Mouse (Mus musculus) gastrocnemius, postnatal 14 days (tissue): ENCODE results near the gene Gm20721. TPM values are rescaled to one million over a fixed set of nuclear protein-coding genes. Genes with fewer than 3 reads are reported as not detected.

Experiments
- DNase-seq: peaks from one replicate; pipeline ENCODE4 v3.0.0; 2021; ENCODE audit warnings: mixed read lengths
- intact Hi-C: fragments of 180-260 bp; cut with DNase I; formaldehyde crosslinking; loops from one replicate; pipeline ENCODE4 v1.15.1; 2025; ENCODE audit warnings: low total_unique reads
- total RNA-seq, 2 experiments: library from RNA; stranded (reverse); gene quantifications; 2 replicates each; pipeline ENCODE4 v1.2.3; 2021

The Gm20721 gene
- total RNA-seq, 2 experiments from 2014 or later: 3.1 to 3.2 TPM

GRCm38 (mm10) chr2:174300666-174301065 lies 45.8 kb downstream of the Gm20721 start:
- no peak for DNase-seq
- intact Hi-C loops: no loop called here

DNA sequence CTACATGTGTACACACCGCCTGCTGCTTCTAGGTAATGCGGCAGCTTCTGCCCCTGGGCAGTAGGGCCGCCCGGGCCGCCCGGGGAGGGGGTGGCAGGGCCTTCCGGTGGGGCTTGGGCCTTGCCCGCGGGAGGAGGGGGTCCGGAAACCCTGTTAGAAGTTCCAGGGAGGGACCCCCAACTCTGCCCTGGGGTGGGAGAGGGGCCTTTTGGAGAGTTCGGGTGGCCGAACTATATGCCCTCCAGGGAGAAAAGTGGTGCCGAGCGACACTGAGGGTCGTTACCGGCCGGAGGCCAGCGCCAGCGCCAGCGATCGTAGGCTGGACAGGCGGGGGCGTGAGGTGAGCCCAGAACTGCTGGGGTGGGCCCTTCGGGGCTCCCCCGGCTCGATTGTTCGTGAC lies 46.3 kb downstream of the Gm20721 start:
- intact Hi-C loops: no loop called here
- no peak for DNase-seq

DNA sequence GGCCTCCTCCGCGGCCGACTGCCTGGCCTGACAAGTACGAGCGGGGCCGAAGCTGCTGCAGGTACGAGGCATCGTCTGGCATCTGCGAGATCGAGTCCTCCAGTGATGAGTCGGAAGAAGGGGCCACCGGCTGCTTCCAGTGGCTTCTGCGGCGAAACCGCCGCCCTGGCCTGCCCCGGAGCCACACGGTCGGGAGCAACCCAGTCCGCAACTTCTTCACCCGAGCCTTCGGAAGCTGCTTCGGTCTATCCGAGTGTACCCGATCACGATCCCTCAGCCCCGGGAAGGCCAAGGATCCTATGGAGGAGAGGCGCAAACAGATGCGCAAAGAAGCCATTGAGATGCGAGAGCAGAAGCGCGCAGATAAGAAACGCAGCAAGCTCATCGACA lies 46.7 kb downstream of the Gm20721 start:
- intact Hi-C loops: loop anchor here (5.0 kb wide), 1 partner anchor 722 kb away; the partner anchor contains the start of gene Ankrd60
- no peak for DNase-seq

DNA sequence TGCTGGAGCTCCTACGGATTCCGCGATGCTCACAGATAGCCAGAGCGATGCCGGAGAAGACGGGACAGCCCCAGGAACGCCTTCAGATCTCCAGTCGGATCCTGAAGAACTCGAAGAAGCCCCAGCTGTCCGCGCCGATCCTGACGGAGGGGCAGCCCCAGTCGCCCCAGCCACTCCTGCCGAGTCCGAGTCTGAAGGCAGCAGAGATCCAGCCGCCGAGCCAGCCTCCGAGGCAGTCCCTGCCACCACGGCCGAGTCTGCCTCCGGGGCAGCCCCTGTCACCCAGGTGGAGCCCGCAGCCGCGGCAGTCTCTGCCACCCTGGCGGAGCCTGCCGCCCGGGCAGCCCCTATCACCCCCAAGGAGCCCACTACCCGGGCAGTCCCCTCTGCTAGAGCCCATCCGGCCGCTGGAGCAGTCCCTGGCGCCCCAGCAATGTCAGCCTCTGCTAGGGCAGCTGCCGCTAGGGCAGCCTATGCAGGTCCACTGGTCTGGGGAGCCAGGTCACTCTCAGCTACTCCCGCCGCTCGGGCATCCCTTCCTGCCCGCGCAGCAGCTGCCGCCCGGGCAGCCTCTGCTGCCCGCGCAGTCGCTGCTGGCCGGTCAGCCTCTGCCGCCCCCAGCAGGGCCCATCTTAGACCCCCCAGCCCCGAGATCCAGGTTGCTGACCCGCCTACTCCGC lies 47.3 kb downstream of the Gm20721 start:
- no peak for DNase-seq
- intact Hi-C loops: loop anchor here (5.0 kb wide), 1 partner anchor 722 kb away; the partner anchor contains the start of gene Ankrd60

- intact Hi-C loops: loop anchor here (5.0 kb wide), 1 partner anchor 721 kb away; the partner anchor contains the start of gene Ankrd60
- no peak for DNase-seq
Observed at GRCm38 (mm10) chr2:174298471-174298870, 48.0 kb downstream of the Gm20721 start.

GRCm38 (mm10) chr2:174297851-174298250 lies 48.7 kb downstream of the Gm20721 start:
- intact Hi-C loops: loop anchor here (5.0 kb wide), 1 partner anchor 721 kb away; the partner anchor contains the start of gene Ankrd60

DNA sequence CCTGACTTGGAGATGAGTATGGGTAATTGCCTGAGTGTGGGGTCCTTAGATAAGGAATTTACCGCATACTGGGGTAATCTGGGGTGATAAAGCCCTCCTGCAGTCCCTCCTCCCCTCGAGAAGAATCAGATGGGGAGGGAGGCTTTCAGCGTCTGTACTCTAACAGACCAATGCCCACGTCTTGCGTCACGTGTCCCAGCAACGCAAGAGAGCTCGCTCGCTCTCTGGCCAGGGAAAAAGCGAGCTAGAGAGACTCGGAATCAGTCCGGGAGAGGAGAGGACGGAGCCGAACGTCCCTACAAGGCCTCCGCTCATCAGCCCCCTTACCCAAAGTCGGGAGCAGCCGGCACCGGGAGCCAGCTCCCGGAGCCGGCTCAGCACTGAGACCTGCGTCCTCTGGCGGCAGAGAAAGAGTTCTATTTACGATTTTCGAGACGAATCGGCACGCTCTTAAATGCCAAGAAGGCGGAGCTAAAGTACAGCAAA lies 49.4 kb downstream of the Gm20721 start:
- DNase-seq: no peak
- intact Hi-C loops: loop anchor here (5.0 kb wide), 1 partner anchor 720 kb away; the partner anchor contains the start of gene Ankrd60

More at GRCm38 (mm10) chr2:174297851-174298250, 48.7 kb downstream of the Gm20721 start:
- DNase-seq: no peak

DNA sequence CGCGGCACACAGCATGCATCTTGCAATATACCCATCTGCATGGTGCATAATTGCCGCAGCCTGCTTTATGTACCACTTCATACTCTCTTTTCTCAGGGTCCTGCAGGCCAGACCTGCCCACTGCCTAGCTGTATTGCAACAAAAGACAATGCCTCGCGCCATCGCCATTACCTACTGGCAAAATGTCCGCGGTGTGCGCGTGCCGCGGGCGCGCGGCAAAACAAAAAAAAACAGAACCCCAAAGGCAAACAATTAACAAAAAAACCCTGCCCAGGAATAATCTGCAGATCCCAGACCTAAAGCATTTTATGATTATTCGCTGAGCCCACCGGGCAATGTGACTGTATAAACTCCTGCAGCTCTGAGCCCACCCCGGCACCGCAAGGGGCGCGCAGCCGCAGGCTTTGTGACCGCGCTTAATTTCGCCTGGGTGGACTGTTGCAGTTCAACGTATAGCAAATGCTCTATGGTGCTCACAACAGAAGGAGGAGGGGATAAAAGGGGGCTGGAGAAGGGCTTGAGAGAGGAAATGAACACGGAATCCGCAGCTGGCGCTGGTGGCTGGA lies 50.5 kb downstream of the Gm20721 start:
- DNase-seq: no peak
- intact Hi-C loops: loop anchor here (5.0 kb wide), 1 partner anchor 719 kb away; the partner anchor contains the start of gene Ankrd60

GRCm38 (mm10) chr2:174295175-174295899 lies 51.2 kb downstream of the Gm20721 start:
- peak; percentile 74 for DNase-seq
- intact Hi-C loops: loop anchor here (5.0 kb wide), 1 partner anchor 718 kb away; the partner anchor contains the start of gene Ankrd60

GRCm38 (mm10) chr2:174294457-174294856 lies 52.1 kb downstream of the Gm20721 start:
- no peak for DNase-seq
- intact Hi-C loops: no loop called here

DNA sequence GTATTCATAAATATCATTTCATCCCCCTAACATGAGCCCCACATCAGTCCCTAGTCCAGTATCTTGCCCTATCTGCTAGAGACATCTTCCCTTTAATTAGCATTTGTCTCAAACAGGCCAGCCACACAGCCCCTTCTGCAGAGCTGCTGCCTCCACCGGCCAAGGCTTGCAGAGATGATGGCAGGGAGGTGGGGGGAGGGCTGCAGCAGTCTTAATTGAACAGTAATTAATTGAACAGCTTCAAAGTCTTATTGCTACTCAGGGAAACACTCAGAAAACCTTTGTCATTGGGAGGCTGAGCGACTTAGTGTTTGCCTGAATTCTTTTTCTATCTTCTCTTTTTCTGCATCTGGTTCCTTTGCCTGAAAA lies 54.9 kb downstream of the Gm20721 start:
- intact Hi-C loops: no loop called here
- no peak for DNase-seq

GRCm38 (mm10) chr2:174291029-174291661 lies 55.4 kb downstream of the Gm20721 start:
- intact Hi-C loops: no loop called here
- DNase-seq: no peak

DNA sequence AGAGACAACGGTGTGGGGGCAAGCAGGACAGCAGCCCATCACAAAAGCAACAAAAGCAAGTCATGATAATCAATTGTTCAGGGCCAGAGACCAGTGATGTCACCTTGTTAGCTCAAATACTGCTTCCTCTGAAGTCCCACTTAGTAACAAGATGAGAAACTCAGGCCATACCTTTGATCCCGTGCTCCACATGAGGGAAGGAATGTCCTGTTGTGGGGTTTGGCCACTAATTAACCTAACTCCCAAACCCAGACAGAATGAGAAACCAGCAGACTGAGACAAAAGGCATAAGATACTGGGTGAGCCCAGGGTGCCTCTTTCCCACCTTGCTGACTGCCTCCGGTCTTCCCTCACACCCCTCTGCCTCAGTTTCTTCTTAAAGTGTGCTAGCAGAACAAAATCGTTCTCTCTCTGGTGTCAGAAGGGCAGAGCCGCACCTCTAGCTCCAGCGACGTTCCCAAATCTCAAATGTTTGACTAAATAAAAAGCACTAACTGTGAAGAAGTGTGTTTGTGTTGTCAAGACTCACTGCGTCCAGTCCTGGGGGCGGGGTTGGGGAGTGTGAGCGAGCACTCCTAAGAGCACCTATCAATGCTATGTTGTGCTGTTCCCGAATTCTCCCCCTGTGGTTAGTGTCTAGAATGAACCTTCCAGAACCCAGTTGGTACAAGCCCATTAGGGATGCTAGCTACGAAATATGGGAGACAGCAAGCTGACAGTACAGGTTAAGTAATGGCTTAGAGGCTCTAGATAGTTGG lies 57.7 kb downstream of the Gm20721 start:
- DNase-seq: no peak
- intact Hi-C loops: no loop called here

DNA sequence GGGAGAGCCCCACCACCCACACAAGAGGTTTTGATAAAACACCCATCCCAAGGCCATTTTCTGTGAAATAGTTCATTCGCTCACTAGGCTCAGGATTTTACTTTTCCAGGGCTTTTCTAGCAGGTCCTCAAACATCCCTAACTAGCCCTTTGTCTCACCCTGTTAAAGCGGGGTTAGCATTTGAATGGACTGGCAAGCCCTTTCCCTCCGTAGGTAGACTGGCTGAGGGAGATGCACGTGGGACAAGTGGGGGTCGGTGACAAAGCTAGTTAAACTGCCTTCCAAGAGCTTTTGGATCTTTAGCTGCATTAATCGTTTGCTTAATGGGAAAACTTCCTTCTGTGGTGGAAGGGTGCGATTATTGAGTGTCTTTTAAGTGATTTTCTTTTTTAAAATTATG lies 58.6 kb downstream of the Gm20721 start:
- intact Hi-C loops: no loop called here
- no peak for DNase-seq

DNA sequence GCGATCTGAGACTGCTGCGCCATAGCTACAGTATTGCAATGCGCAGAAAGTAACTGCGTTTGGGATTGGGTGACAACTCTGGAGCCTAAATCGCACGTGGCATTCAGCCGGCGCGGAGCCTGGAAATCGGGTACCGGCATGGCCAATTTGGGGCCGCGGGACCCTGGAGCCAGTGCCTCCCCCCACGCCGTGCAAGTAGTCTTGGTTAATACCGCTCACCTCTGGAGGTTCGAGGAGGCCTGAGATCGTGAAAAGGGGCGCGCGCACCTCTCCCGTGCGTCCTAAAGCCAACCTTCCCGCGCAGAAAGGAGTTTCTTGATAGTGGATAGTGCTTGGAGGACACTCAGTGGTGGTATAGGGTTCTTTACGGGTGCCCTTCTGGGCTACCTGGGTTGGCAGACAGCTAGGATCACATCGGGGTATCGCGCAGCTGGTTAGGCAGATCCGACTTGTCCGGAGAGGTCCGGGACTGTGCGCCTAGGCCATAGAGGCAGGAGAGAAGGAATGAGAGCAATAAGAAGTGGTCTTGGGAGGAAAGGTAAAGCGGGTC lies 60.5 kb downstream of the Gm20721 start:
- no peak for DNase-seq
- intact Hi-C loops: no loop called here

- intact Hi-C loops: loop anchor here (5.0 kb wide), 1 partner anchor 698 kb away; no protein-coding TSS in a partner anchor
- no peak for DNase-seq
Observed at GRCm38 (mm10) chr2:174284807-174285457, 61.6 kb downstream of the Gm20721 start.

- DNase-seq: peak; percentile 66
- intact Hi-C loops: loop anchor here (5.0 kb wide), 1 partner anchor 697 kb away; no protein-coding TSS in a partner anchor
Observed at GRCm38 (mm10) chr2:174284011-174284410, 62.5 kb downstream of the Gm20721 start, which contains the start of gene Gnas. Gnas (plus strand) TSS chr2:174284320.

GRCm38 (mm10) chr2:174283341-174283740 lies 63.2 kb downstream of the Gm20721 start:
- DNase-seq: no peak
- intact Hi-C loops: loop anchor here (5.0 kb wide), 1 partner anchor 696 kb away; no protein-coding TSS in a partner anchor
